Mouse (Mus musculus): Measurements from ENCODE around the gene Sult4a1.

Sult4a1 gene

DNA sequence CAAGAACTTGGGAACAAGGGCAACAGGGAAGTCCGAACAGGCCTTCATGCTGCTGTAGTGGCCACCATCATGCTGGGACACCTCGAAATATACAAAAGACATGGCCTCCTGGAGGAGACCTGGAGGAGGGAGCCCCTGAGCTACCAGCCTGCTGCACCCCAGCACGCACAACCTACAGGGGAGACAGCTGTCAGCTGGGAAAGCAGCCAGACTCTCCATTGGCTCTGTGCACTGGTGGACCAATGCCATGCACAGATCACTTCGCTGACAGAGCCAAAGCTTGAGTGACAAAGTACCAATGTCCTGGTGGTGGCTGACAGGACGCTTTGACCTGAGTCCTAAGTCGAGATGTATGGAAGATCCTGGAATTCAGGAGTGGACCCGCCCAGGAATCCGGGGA, 9.5 kb downstream of the Sult4a1 start:
- no peak for DNase-seq (ENCODE audit: low read depth, low spot score)

- DNase-seq (ENCODE audit: low read depth, low spot score) = no peak
Observed at GRCm38 (mm10) chr15:84094921-84095320, 10.6 kb downstream of the Sult4a1 start.

GRCm38 (mm10) chr15:84086775-84087174, 18.8 kb downstream of the Sult4a1 start:
- DNase-seq (ENCODE audit: low read depth, low spot score) = no peak

DNA sequence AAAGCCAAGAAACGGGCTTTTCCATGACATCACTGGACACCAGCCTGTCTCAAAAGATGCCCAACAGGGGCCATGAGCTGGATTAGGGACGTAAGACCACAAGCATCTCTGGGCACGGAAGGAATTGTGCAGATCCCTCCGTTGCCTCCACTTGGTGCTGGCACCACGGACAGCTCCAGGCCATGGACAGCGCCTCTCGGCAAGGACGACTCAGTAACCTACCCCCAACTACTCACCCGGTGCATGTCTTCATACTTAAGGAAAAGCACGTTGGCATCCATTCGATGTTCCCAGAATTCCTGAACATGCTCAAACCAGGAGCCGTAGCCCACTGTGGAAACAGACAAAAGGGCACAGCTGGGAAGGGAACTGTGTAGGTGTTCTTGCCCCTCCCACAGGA, 19.2 kb downstream of the Sult4a1 start:
- no peak for DNase-seq (ENCODE audit: low read depth, low spot score)

DNA sequence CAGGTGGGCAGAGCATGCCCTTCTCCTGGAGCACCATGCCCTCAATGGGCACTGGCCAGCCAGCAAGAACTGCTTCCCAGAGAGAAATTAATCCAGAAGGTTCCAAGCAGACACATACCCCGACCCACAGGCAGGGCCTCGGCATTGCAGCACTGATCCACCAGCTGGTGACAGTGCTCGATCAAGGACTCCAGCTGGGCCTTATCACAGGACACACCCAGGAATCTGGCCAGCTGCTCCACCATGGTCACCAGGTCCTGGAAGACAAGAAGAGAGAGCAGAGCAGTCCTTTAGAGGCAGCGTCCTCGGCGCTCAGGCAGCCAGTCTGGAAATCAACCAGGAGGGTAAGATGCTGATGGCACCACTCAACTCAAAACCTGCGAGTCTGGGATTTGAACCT, 25.5 kb downstream of the Sult4a1 start:
- no peak for DNase-seq (ENCODE audit: low read depth, low spot score)

- no peak for DNase-seq (ENCODE audit: low read depth, low spot score)
Observed at GRCm38 (mm10) chr15:84079519-84079918, 26.0 kb downstream of the Sult4a1 start.

GRCm38 (mm10) chr15:84078667-84079066, 26.9 kb downstream of the Sult4a1 start:
- DNase-seq (ENCODE audit: low read depth, low spot score) = no peak

DNA sequence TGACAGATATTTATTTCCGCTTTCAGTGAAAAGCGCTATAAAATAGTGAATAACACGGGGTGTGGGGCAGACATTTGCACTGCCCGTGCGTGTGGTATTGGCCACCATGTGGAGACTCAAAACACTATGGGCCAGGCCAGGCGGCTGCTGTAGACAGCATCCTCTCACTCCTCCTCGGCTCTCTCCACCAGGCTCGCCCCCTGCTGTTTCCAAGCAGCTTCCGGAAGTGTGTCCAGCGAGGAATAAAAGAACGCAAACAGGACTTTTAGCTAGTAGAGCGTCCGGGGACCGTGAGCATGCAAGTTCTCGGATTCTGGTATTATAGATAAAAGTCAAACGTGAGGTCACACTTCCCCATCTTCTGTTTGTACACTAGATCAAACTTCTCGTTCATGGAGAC, 28.4 kb downstream of the Sult4a1 start:
- no peak for DNase-seq (ENCODE audit: low read depth, low spot score)

DNA sequence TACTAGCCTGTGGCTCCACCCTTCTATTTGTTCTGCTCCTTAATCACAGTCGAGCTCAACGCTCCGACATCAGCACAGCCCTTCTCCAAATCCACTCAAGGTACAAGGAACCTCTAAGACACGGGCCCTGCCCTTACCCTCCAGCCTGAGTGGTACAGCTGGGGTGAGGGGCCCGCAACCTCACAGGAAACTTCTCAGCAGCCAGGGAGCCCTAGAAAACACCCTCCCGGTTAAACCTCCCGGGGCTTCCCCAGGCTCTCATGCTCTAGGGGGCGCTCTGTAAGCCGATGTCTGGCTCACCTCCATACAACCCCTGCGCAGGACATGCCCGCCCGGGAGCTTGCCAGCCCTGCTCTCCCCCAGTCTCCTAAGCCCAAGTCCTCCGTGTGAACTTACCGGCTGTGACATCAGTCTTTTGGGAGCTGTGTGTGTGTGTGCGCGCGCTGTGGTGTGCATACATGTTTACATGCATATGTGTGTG, 30.8 kb downstream of the Sult4a1 start:
- DNase-seq (ENCODE audit: low read depth, low spot score) = no peak

GRCm38 (mm10) chr15:84073911-84074704, 31.4 kb downstream of the Sult4a1 start:
- peak; percentile 33 for DNase-seq (ENCODE audit: low read depth, low spot score)

DNA sequence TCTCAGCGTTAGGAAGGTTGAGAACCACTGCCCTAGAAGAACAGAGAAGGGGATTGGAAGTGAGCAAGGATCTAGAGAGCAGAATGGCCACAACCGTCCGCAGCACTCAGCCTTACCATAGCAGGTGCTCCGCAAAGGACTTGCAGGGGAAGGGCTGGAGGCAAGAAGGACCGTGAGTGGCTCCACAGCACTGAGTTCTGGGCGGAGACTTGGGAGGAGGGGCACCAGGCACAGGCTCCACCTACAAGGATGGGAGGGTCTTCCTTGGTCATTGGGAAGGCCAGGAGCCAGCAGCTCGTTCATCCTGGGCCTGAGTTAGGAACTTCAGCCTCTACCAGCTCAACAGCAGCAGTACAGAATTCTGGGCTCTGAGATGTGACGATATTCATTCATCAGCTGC, 32.5 kb downstream of the Sult4a1 start:
- no peak for DNase-seq (ENCODE audit: low read depth, low spot score)

DNA sequence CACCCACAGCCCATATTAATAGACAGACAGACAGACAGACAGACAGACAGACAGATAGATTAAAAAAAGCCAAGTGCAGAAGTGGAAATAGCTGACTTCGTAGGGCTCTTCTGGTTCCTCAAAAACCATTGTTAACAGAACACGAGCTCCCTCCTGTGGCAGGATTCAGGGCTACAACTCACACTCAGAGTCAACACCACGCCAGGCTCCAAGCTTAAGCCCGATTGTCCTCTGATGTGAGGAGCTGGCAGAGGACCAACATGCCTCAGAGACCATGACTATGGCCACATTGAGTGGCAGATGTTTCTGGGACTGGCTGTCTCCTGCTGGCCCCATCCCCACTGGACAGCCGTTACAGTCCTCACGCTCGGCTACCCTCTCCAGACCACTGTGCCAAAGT, 33.3 kb downstream of the Sult4a1 start:
- DNase-seq (ENCODE audit: low read depth, low spot score) = peak; percentile 51

- DNase-seq (ENCODE audit: low read depth, low spot score) = no peak
Observed at GRCm38 (mm10) chr15:84070116-84070676, 35.4 kb downstream of the Sult4a1 start.

GRCm38 (mm10) chr15:84069455-84070050, 36.0 kb downstream of the Sult4a1 start:
- no peak for DNase-seq (ENCODE audit: low read depth, low spot score)

GRCm38 (mm10) chr15:84065701-84066100, 39.9 kb downstream of the Sult4a1 start:
- no peak for DNase-seq (ENCODE audit: low read depth, low spot score)

GRCm38 (mm10) chr15:84065140-84065539, 40.4 kb downstream of the Sult4a1 start, which contains the start of gene Efcab6:
Gene Efcab6, minus strand, starts transcription at chr15:84065379.
- no peak for DNase-seq (ENCODE audit: low read depth, low spot score)

DNA sequence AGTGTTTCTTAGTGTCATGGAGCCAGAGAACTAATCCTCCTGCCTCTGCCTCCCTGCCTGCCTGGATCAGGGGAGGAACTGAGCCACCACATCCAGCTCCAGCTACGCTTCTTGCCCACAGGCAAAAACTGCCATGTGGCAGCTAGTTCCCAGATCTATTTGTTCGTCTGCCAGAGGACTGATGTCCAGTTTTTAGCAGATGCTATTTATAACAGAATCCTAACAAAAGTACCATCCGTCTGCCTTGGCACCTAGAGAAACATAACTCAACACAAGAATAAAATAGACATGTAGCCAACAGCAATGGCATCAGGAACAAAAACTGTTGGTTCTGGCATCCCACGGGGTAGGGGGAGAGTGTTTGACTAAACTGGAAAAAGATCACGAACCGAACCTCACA, 46.7 kb downstream of the Sult4a1 start:
- no peak for DNase-seq (ENCODE audit: low read depth, low spot score)

DNA sequence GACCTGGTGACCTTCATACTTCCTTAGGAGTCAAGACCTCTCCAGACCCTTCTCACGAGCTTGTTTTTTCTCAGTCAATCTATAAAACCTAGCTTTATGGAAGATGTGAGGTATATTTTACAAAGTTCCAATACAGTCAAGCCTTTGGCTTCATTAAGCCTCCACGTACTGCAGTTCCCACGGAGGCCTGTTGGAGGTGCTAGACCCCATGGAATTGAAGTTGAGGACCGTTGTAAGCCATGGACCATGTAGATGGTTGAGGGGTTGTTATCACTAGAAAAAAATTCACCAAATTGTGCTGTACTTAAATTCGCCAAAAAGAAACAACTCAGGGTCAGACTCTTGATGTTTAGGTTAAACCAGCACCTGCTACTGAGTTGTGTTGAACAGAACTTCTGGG, 49.5 kb downstream of the Sult4a1 start:
- no peak for DNase-seq (ENCODE audit: low read depth, low spot score)

GRCm38 (mm10) chr15:84053859-84054258, 51.7 kb downstream of the Sult4a1 start:
- DNase-seq (ENCODE audit: low read depth, low spot score) = peak; percentile 25

DNA sequence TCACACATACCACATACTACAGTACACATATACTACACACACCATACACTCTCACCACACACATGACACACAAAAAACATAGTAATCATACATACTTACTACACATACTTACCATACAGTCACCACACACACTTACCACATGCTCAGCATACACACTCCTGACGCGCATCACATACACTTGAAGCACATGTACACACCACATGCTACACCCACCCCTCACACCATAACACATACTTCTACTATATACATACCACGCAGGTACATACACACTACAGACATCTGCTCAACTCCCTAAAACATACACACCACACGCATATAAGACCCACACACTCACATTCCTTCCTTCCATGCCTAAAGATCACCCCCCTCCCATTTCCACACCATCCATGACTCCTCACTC, 52.3 kb downstream of the Sult4a1 start:
- DNase-seq (ENCODE audit: low read depth, low spot score) = no peak

GRCm38 (mm10) chr15:84052390-84052789, 53.2 kb downstream of the Sult4a1 start:
- DNase-seq (ENCODE audit: low read depth, low spot score) = no peak

DNA sequence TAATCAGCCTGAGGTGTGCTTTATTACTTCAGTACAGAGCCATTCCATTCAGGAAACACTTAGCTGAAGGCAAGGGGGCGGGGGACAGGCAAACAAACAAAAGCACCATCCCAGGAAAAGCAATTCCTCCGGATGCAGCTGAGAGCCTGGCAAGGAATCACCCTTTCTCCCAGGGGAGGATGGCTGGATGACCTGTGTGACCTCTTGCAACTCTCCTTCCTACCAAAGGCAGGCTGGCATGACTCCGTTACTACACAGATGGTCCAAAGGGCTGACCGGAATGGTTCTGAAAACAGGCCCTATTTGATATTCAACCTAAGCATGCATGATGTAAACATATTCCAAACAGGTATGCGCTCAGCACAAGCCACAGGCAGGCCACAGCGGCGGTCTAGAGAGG, 56.0 kb downstream of the Sult4a1 start:
- DNase-seq (ENCODE audit: low read depth, low spot score) = no peak

DNA sequence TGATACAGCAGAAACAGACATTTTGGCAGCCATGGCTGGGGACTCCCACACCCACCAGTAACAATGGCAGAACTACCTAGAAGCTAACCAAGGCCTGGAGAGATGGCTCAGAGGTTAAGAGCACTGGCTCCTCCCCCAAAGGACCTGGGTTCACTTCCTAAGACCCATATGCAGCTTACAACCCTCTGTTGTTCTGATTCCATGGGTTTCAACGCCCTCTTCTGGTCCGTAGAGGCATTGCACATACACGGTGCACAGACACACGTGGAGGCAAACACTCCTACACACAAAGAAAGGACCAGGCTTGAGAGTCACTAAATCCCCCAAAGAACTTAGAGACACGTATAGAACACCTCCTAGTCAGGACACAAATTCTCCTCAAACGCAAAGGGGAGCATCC, 60.0 kb downstream of the Sult4a1 start:
- DNase-seq (ENCODE audit: low read depth, low spot score) = no peak

Data from retina, adult 2 months (tissue).